Mouse (Mus musculus) MEL (cell line): ENCODE measurements at regions not wholly inside any gene's neighbourhood (a gene's known extent, or its start where the extent isn't known, plus 50 kb on each side); places are given as distances from the start of the nearest gene placed in this dataset.

ENCODE experiments used
- CTCF ChIP-seq, 3 experiments: IDR thresholded peaks in 2 of 3; conservative IDR thresholded peaks in 1 of 3; 2 replicates each; pipeline ENCODE4 v1.5.1; 2011 to 2012; ENCODE audit warnings: low read length in 3 of 3, low read depth in 2 of 3, mild to moderate bottlenecking in 2 of 3, improper control_type of control experiment in 1 of 3, inconsistent platforms in 1 of 3, mixed read lengths in 1 of 3, moderate library complexity in 1 of 3; ENCODE audit not compliant: control insufficient read depth in 1 of 3, insufficient read depth in 1 of 3, poor library complexity in 1 of 3, severe bottlenecking in 1 of 3
- MYC ChIP-seq: IDR thresholded peaks from 2 replicates; pipeline ENCODE4 v1.6.1; 2011; ENCODE audit warnings: low read depth, mild to moderate bottlenecking, low read length, improper control_type of control experiment, moderate library complexity
- ZKSCAN1 ChIP-seq: IDR thresholded peaks from 2 replicates; pipeline ENCODE4 v1.6.1; 2012; ENCODE audit warnings: low read depth, mild to moderate bottlenecking, inconsistent platforms, low read length, improper control_type of control experiment, moderate library complexity

- TF ChIP-seq MYC (no peak), ZKSCAN1 (no peak), CTCF (IDR thresholded peaks at IDR 0.05 in 2 of 3, conservative IDR thresholded peaks at IDR 0.05 in 1 of 3; ENCODE audit: control insufficient read depth in 1 of 3, insufficient read depth in 1 of 3, low read depth in 2 of 3, low read length in 3 of 3, poor library complexity in 1 of 3, severe bottlenecking in 1 of 3) (no peak)
These were observed 72.5 kb upstream of the Tmtc1 start for GRCm38 (mm10) chr6:148516654-148517053.
